Mouse (Mus musculus): ENCODE measurements around the gene Gm11541.

The Gm11541 gene

DNA sequence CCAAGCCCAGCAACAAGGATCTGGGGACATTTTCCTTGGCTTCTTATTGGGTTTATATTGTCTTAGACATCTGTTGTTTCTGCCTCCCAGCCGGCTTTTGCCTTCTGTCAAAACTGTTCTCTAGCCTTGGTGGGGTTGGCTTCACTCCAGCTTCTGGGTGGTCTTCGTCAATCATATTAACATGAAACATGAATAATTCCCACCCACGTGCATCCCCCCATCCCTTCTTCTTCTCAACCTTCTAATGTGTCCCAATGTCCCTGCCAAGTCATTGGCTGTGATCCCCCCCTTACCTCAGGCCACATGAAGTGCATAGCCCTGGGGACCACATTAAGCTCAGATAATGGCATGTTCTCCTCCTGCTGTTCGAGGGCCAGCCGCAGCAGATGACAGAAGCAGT lies at the start of gene Gm11541:
Gm11541 (minus strand) TSS at position 28 of the 400 bp plus-strand sequence.
- ATAC-seq (ENCODE audit: insufficient number of reproducible peaks, low FRiP score, low TSS enrichment), result no peak

DNA sequence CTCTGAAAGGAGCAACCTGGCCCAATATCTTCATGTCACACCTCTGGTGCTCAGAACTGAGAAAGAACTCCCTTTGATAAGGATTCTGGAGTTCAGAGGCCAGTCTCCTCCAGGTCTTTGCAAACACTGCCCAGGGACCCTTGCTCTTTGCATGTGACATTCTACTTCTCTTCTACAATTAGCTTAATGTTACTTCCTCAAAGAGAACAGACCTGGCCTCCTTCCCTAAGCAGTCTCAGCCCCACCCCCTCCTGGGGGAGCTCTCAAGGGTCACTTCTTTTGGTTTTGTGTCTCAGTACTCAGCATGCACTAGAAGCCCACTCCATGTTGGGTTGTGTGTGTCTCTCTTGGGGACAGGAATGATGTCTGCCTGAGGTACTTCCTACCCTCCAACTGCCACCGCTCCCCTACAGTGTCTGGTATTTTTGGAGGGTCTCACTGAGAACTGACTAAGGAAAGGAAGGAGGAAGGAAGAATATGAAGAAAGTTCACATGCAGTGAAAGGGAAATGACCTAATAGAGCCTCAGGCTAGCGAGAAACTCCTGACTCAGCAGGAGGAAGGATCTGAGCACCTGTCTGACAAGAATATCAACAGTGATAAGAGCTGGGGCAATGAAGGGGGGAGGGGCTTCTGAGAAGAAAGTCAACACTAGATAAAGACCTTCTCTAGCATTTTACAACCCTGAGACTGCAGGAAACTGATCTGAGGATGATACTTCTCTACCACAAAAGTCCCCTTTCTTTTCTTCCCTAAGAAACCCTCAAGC lies 48.8 kb upstream of the Gm11541 start:
- no peak for ATAC-seq (ENCODE audit: insufficient number of reproducible peaks, low FRiP score, low TSS enrichment)

DNA sequence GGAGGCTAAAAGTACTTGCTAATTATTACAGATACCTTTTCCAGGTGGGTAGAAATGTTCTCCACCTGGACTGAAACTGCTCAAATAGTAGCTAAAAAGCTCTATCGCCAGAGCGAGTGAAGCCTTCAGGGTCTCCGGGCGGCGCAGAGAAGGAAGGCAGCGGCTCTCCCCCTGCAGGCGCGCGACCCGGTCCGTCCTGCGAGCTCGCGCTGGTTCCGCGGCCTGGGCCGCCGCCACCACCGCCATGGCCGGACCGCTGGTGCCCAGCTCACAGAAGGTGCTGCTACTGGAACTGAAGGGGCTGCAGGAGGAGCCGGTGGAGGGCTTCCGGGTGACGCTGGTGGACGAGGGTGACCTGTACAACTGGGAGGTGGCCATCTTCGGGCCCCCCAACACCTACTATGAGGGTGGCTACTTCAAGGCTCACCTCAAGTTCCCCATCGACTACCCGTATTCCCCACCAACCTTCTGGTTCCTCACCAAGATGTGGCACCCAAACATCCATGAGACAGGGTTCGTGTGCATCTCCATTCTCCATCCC lies 37.5 kb upstream of the Gm11541 start, which contains the start of gene Cdc34b:
Cdc34b (plus strand) TSS at position 51 of the 541 bp plus-strand sequence.
- no peak for ATAC-seq (ENCODE audit: insufficient number of reproducible peaks, low FRiP score, low TSS enrichment)

DNA sequence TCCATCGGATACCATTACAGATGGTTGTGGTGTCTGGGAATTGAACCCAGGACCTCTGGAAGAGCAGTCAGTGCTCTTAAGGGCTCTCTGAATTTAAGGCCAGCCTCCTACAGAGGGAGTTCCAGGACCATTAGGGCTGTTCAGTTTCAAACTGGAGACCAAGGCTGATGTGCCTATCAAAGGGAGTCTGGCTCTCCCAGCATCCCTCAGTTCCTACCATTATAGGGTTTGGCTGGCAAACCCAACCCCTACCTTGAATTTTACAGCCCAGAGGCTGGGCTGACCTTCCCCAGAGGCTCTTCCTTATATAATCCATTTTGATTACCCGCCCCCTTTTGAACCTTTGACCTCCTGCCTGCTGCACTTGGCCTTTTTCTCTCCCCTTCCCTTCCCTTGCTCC lies 31.4 kb upstream of the Gm11541 start:
- no peak for ATAC-seq (ENCODE audit: insufficient number of reproducible peaks, low FRiP score, low TSS enrichment)

DNA sequence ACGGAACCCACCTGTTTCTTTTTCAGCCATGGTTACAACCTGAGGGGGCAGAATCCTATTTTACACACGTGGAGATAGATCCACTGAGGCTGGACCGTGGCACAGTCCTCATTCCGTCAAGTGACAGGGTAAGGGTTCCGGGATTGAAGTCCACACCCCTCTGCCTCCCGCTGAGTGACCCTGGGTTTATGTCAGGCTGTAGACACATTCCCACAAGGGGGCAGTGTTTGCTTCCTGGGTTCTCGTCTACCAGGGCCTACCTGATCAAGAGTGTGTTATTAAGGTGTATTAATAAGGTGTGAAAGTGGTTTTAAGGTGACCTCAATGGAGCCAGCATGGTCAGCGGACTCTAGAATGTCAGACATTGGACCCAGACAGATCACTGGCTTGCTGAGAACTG lies 28.5 kb upstream of the Gm11541 start:
- no peak for ATAC-seq (ENCODE audit: insufficient number of reproducible peaks, low FRiP score, low TSS enrichment)

DNA sequence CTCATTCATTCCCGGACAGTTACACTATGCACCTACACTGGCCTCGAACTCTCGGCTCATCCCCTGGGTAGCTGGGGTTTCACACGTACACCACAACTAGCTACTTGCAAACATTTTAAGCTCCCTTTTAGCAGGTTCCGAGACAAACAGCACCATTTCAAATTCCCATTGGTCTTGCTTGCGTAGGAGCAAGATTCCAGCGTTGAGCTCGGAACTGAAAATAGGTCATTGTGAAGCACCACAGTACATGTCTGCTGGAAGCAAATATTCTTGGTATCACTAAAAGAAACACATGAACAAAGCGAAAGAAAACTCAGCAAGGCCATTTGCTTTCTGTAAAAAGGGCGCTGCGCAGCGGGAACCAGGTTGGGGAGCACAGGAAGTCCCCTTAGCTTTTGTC lies 26.9 kb upstream of the Gm11541 start:
- ATAC-seq (ENCODE audit: insufficient number of reproducible peaks, low FRiP score, low TSS enrichment), result no peak

DNA sequence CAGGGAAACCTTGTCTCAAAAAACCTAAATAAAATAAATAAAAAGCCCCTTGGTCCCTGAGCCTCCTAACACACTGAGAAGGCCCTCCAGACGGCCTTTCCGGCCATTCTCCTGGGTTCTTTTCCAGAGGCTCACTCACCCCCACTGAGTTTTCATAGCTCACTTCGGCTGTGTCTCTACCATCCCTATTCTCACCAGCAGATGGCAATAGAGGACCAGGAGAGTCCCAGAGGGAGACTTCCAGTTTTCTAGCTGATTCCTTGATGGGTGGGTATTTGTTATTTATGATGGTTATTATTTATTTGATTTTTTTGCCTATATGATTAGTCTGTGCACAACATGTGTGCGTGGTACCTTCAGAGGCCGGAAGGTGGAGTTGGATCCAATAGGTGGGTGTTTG lies 26.0 kb upstream of the Gm11541 start:
- ATAC-seq (ENCODE audit: insufficient number of reproducible peaks, low FRiP score, low TSS enrichment), result no peak

DNA sequence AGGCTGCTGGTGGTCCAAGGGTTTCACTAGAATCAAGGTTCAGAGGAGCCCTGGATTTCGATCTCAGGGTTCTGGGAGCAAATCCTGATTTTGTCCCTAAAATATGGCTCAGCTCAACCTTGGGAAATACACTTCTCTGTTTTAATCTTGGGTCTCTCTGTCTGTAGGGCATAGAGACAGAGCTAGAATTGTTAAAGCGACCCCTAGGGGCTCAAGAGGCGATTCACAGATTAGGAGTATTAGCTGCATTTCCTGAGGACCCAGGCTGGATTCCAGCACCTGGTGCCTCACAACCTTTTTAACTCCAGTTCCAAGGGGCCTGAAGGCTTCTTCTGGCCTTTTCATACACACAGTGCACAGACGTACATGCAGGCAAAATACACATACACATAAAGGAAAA lies 25.3 kb upstream of the Gm11541 start:
- no peak for ATAC-seq (ENCODE audit: insufficient number of reproducible peaks, low FRiP score, low TSS enrichment)

DNA sequence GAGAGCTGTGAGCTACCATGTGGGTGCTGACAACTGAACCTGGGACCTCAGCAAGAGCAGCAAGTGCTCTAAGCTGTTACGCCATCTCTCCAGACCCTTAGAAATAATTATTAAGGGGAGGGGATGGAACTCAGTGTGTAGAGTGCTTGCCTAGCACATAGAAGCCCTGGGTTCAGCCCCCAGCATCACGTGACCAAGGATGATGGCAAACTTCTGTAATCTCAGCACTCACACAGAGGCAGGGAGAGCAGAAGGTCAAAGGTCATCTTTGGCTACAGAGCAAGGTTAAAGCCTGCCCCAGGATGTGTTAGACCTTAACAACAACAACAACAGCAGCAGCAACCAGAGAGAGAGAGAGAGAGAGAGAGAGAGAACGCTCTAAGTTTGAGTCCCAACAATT lies 24.2 kb upstream of the Gm11541 start:
- no peak for ATAC-seq (ENCODE audit: insufficient number of reproducible peaks, low FRiP score, low TSS enrichment)

DNA sequence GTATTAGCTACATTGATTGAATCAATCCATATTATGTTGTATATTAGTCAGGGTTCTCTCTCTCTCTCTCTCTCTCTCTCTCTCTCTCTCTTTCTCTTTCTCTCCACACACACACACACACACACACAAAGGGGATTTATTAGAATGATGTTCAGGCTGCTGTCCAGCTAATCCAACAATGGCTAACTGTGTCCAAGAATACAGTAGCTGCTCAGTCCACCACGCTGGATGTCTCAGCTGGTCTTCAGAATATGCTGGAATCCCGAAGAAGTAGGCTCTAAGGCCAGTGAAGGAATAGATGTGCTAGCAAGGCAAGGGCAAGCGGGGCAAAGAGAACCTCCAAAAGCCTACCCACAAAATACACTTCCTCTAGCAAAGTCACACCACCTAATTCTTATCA lies 23.0 kb upstream of the Gm11541 start:
- ATAC-seq (ENCODE audit: insufficient number of reproducible peaks, low FRiP score, low TSS enrichment), result no peak

DNA sequence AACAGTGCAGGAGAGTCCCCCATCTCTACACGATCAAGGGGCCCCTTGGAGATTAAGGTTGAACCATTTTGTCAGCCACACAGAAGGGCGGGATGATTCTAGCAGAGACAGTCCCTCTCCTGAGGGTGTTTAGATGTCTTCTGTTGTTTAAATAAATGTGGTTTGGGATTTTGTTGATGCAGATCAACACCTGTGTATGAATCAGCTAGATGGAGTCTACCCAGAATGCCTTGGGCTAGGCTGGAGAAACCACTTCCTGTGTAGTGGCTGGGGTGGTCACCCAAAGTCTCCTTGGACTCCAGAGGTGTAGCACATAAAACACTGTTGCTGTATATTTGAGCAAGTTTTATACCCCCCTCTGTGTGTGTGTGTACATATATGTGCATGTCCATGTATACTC lies 14.9 kb upstream of the Gm11541 start:
- ATAC-seq (ENCODE audit: insufficient number of reproducible peaks, low FRiP score, low TSS enrichment), result no peak

DNA sequence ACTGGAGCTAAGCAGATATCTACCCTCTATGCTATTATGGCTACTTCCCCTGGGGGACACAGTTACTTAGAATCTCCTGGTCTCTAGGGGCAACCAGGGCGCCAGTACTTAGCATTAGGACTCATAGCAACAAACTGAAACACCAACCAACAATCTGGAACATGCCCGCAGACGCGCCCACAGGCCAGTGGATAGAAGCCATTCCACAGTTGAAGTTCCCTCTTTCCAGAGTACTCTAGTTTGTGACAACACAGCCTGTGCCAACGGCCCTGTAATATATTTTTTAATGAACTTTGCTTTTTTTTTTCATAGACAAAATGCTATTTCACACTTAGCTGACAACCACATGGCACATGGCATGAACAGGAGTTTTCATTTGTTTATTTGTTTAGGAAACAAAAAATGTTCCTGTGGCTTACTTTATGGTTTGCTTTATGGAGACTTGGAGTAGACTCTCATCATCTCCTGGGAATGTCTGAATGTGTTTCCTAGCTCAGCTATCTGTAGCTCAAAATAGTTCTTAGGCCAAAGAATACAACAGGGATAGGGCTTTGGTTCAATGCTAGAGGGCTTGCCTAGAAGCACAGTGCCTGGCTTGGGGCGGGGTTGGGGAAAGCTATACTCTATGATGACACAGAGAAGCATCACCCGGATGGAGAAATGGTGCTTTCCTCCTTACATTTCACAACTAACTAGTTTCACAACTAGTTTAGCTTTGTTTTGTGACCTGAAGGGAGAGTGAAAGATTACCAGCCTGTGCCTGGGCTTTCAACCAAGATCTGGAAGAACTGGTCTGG lies 14.0 kb upstream of the Gm11541 start:
- ATAC-seq (ENCODE audit: insufficient number of reproducible peaks, low FRiP score, low TSS enrichment), result no peak

DNA sequence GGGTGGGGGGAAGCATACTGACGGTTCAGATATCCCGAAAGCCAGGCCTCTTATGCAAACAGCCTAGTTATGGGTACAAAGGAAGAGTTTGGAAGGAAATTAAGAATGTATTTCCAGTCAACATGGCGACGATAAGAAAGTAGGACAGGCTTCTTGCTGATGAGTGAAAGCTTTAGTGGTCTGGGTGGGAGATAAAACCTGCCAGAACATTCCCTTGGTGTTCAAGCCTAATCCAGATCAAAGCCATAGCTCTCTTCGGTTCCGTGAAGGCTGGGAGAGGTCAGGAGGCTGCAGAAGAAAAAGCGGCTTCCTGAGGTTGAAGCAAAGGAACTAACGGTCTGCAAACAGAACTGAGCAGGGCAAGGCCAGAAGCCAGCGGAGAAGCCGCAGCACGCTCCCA lies 12.9 kb upstream of the Gm11541 start:
- ATAC-seq (ENCODE audit: insufficient number of reproducible peaks, low FRiP score, low TSS enrichment), result no peak

DNA sequence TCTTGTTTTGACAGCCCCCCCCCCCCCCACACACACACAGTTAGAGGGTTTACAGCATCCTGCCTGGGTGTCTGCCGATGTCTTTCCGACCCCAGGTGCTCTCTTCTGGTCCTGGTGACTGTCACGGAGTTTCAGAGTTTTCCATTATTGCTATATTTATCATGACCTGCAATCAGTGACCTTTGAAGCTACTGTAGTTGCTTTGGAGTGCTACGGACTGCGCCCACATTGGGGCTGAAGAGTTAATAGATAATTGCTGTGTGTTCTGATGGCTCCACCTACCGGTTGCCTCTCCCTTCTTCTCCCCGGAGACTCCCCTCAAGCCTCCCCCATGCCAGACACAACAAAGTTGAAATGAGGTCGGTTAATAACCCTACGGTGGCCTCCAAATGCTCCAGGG lies 12.5 kb upstream of the Gm11541 start:
- no peak for ATAC-seq (ENCODE audit: insufficient number of reproducible peaks, low FRiP score, low TSS enrichment)

DNA sequence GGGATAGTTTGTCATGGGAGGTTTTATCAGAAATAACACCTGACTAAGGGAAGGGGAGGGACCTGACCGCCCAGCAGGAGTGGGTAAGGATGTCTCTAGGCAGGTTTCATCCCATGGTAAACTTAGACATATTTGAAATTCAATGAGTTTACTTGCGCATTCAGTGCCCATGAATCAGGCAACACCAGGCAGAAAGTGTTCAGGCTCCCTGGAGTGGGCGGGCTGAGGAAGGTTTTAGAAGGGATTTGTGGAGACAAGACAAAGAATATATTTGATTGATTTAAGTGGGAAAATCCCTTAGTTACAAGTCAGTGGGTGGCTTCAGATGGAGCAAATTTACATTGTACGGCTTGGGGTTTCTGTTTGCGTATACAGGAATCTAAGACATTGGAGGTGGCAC lies 11.3 kb upstream of the Gm11541 start:
- ATAC-seq (ENCODE audit: insufficient number of reproducible peaks, low FRiP score, low TSS enrichment), result no peak

DNA sequence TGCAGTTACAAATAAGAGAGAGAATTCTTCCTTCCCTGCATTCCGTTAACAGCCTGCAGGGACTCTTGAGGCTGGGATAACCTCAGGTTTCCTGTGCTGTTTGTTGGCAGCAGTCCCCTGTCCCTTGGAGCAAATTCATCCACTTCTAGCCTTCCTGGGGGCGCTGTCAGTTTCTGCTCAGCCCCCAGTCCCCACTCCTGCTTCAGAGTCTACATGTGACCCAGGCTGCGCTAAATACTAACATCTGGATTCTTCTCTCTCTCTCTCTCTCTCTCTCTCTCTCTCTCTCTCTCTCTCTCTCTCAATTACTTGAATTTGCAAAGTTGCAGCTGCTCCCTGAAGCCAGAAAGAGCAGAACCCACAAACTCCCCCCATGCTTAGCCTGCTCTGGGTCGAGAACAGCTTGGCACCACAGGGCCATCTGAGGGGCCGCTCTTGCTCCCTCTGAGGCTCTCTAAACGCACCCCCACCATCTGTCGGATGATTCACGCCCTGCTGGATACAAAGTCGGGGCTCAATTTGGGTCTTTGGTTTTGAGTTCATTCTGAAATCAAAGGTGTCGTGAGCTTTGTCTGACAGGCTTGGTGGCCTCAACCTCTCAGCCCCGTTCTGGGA lies 9.1 kb upstream of the Gm11541 start:
- no peak for ATAC-seq (ENCODE audit: insufficient number of reproducible peaks, low FRiP score, low TSS enrichment)

DNA sequence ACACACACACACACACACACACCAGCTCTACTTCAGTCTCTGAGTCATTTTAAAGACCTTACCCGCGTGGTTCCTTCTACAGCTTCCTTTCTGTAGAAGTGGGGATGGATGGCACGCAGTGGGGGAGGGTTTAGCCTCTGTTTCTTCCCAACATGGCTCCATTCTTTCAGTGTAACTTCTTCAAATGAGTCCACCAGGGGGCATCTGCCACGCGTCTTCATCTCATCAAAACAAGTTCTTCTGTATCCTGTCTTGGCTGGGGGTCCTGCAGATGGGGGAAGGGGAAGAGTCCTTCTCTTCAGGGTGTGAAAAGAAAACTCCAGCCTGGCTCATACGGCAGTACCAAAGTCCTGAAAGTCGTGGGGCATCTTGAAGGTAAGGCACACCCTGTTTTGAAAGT lies 279 bp downstream of the Gm11541 start:
- no peak for ATAC-seq (ENCODE audit: insufficient number of reproducible peaks, low FRiP score, low TSS enrichment)

DNA sequence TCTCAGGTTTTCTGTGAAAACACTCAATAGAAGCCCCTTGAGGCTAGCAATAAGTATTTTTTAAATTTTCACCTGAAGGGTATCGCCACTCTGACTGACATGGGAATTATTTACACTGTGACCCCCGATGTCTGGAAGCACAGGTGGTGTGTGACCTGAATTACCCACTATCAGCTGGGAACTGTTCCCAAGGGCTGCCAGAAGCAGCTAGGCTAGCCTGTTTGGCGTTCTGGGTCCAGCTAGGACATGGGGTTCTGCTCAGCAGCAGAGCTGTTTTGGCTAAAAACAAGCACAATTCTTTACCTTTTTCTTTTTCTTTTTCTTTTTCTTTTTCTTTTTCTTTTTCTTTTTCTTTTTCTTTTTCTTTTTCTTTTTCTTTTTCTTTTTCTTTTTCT lies 2.1 kb downstream of the Gm11541 start:
- no peak for ATAC-seq (ENCODE audit: insufficient number of reproducible peaks, low FRiP score, low TSS enrichment)

DNA sequence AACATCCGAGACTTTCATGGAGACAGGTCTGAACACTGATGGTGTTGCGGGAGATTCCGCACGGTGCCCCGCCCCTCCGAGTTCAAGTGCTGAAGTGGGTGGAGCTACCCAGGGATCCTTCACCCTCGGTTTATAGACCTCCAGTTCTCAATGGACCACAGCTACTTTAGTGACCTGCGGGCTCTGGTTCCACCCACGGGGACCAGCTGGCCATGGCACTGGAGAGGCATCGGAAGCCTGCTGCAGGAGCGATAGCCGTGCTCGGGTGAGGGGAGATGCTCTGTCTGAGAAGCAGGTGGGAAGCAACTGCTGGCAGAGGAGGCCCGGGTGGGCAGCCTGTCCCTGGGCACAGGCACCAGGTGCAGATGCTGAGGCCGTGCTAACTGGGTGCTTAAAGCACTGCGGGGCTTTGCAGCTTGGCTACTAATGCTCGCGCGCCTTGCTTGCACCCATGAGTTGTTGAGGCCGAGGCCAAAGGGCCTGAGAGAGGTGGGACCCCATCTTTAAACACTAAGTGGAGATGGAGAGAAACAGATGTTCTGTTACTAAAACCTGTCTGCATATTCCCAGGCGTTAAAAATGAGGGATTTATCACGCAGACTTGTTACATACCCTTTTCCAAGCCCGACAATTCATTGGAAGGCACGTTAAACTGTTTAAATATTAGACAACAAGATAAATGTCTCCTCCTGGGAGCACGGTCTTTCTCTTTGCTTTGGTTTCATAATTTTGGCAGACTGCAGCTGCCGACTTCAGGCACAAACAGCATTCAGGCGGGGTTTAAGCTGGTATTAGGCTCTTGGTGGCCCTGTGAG lies 2.7 kb downstream of the Gm11541 start:
- no peak for ATAC-seq (ENCODE audit: insufficient number of reproducible peaks, low FRiP score, low TSS enrichment)

DNA sequence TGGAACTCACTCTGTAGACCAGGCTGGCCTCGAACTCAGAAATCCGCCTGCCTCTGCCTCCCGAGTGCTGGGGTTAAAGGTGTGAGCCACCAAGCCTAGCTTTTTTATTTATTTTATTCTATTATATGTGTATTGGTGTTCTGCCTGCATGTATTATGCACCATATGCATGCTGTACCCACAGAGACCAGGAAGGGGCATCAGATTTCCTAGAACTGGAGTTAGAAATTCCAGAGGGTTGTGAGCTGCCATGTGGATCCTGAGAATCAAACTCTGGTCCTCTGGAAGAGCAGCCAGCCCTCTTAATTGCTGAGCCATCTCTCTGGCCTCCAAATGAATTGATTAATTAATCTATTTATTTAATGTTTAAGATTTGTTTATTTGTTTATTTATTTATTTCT lies 4.9 kb downstream of the Gm11541 start:
- no peak for ATAC-seq (ENCODE audit: insufficient number of reproducible peaks, low FRiP score, low TSS enrichment)

Measured in cerebellum, adult (tissue).